Mouse (Mus musculus) lung, adult 2 months (tissue): ENCODE data around the gene Btnl9. TPM values are rescaled to one million over a fixed set of nuclear protein-coding genes. Genes with fewer than 3 reads are reported as not detected.

Experiments used
- DNase-seq: peaks from one replicate; pipeline ENCODE4 v3.0.0; 2022
- H3K4me1 ChIP-seq: fragments of 200-500 bp; 2 replicates; pipeline ENCODE4 v1.6.1; 2011; ENCODE audit warnings: low read length; ENCODE audit not compliant: control insufficient read depth, insufficient read depth
- H3K4me3 ChIP-seq: fragments of 200-500 bp; replicated peaks from 2 replicates; pipeline ENCODE3; 2011; ENCODE audit warnings: low read depth, mild to moderate bottlenecking, control low read depth, low read length; ENCODE audit errors: extremely low read depth
- CTCF ChIP-seq: fragments of 200-500 bp; IDR thresholded peaks from 2 replicates; pipeline ENCODE4 v1.5.1; 2011; ENCODE audit warnings: mild to moderate bottlenecking, low read length, control low read depth; ENCODE audit not compliant: insufficient read depth
- POLR2A ChIP-seq: fragments of 200-500 bp; IDR thresholded peaks from 2 replicates; pipeline ENCODE4 v1.6.1; 2011; ENCODE audit warnings: low read depth, mild to moderate bottlenecking, control low read depth, low read length, borderline replicate concordance; ENCODE audit errors: extremely low read depth
- WGBS: fragments of 180-500 bp; shearing (Covaris S2); methylation state at CpG from one replicate; pipeline ENCODE4 v1.1.7; 2018; 5-methylcytosine and 5-hydroxymethylcytosine counted together
- polyA plus RNA-seq: library from polyadenylated mRNA; depleted of rRNA; stranded (reverse); fragments of >200 nt; gene quantifications from 2 replicates; pipeline ENCODE4 v1.2.3, GENCODE M21; 2012; rRNA removed

Btnl9 gene
- 1.6 and 2.1 TPM in 2 replicates for polyA plus RNA-seq

GRCm38 (mm10) chr11:49186955-49187488, at the start of gene Btnl9:
TSS of gene Btnl9 (minus strand) at chr11:49187159.
- 48% methylated on average over 8 of the region's 8 CpGs for WGBS
- no peaks in the 10 kb centered on the region for H3K4me1 ChIP-seq
- no peak for DNase-seq
- H3K4me3 ChIP-seq = no peak within 1 kb of the TSS
- no peak for TF ChIP-seq POLR2A
- no peak for TF ChIP-seq CTCF

GRCm38 (mm10) chr11:49235459-49236207, 48.7 kb upstream of the Btnl9 start:
- no peak overlapping the region for H3K4me3 ChIP-seq
- 48% methylated on average over 3 of the region's 3 CpGs for WGBS
- peaks cover 2% of the 10 kb centered on the region; the same call in 1 of the 2 replicates for H3K4me1 ChIP-seq
- TF ChIP-seq POLR2A (no peak), CTCF (no peak)
- no peak for DNase-seq

- no peak overlapping the region for H3K4me3 ChIP-seq
- 65% methylated on average over 3 of the region's 3 CpGs for WGBS
- DNase-seq = no peak
- TF ChIP-seq POLR2A = no peak
- no peak for TF ChIP-seq CTCF
- peaks cover 2% of the 10 kb centered on the region; the same call in 1 of the 2 replicates for H3K4me1 ChIP-seq
Measured at GRCm38 (mm10) chr11:49232781-49233180, 45.8 kb upstream of the Btnl9 start.

- TF ChIP-seq CTCF (no peak), POLR2A (no peak)
- H3K4me1 ChIP-seq = no peaks in the 10 kb centered on the region; the same call in 1 of the 2 replicates
- DNase-seq = no peak
- no peak overlapping the region for H3K4me3 ChIP-seq
- 64% methylated on average over 1 of the region's 1 CpGs for WGBS
Measured at GRCm38 (mm10) chr11:49224455-49224854, 37.5 kb upstream of the Btnl9 start.

- Histone ChIP-seq H3K4me1 (no peaks in the 10 kb centered on the region), H3K4me3 (no peak overlapping the region)
- 93% methylated on average over 2 of the region's 2 CpGs for WGBS
- no peak for DNase-seq
- TF ChIP-seq POLR2A (no peak), CTCF (no peak)
Measured at GRCm38 (mm10) chr11:49219271-49219670, 32.3 kb upstream of the Btnl9 start.

DNA sequence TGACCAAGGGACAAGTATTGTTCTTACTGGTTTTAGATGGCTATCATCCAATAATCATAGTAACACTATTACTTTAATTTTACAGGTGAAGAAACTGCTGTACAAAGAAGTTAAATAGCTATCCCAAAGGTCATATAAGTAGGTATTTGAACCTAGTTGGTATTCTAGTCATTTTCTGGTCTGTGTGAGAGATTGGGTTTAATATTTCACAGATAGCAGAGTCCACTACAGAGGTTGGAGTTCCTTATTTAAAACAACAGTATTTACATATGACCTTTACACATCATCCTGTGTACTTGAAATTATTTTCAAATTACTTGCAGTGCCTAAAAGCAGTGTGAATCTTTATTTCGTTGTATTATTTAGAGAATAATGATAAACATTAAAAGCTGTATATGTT, 26.5 kb upstream of the Btnl9 start:
- Histone ChIP-seq H3K4me1 (no peaks in the 10 kb centered on the region; the same call in none of the 2 replicates), H3K4me3 (no peak overlapping the region)
- 92% methylated on average over 1 of the region's 1 CpGs for WGBS
- DNase-seq = no peak
- TF ChIP-seq CTCF (no peak), POLR2A (no peak)

- H3K4me3 ChIP-seq = no peak overlapping the region
Measured at GRCm38 (mm10) chr11:49212577-49212976, 25.6 kb upstream of the Btnl9 start.

DNA sequence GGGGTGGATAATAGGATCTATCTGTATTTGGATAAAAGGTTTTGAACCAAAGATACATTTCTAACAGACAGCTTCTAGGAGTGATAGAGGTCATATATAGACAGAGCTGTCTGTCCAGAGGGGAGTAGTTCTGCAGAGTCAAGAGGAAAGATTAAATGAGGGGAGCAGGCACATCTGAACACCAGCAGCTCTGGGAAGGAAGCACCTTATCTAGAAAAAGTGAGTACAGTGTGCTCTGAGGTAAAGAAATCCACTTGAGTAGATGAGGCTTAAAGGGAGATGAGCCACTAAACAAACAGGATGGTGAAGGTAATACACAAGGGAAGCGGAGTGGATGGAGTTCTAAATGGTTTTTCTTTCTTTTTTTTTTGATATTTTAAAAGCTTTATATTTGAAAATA, 20.5 kb upstream of the Btnl9 start:
- H3K4me3 ChIP-seq = no peak overlapping the region
- no peak for DNase-seq
- WGBS = 90% methylated on average over 1 of the region's 1 CpGs
- H3K4me1 ChIP-seq = peaks cover 7% of the 10 kb centered on the region
- TF ChIP-seq POLR2A (no peak), CTCF (no peak)

More at GRCm38 (mm10) chr11:49212577-49212976, 25.6 kb upstream of the Btnl9 start:
- no peak for DNase-seq
- H3K4me1 ChIP-seq = no peaks in the 10 kb centered on the region; the same call in none of the 2 replicates
- TF ChIP-seq POLR2A = no peak
- no peak for TF ChIP-seq CTCF

GRCm38 (mm10) chr11:49205080-49205590, 18.2 kb upstream of the Btnl9 start:
- TF ChIP-seq CTCF = no peak
- no peak for TF ChIP-seq POLR2A
- DNase-seq = no peak
- Histone ChIP-seq H3K4me3 (no peak overlapping the region), H3K4me1 (peaks cover 12% of the 10 kb centered on the region)
- whole genome bisulfite sequencing = 62% methylated on average over 6 of the region's 6 CpGs
